Mouse (Mus musculus) MEL (cell line): ENCODE measurements at regions not wholly inside any gene's neighbourhood (a gene's known extent, or its start where the extent isn't known, plus 50 kb on each side); places are given as distances from the start of the nearest gene placed in this dataset.

Experiments
- GATA1 ChIP-seq: IDR thresholded peaks from 2 replicates; pipeline ENCODE4 v1.6.1; 2011; ENCODE audit warnings: low read depth, low read length, improper control_type of control experiment
- MAX ChIP-seq: IDR thresholded peaks from 2 replicates; pipeline ENCODE4 v1.6.1; 2011; ENCODE audit warnings: low read length, improper control_type of control experiment
- MAZ ChIP-seq: IDR thresholded peaks from 2 replicates; pipeline ENCODE4 v1.6.1; 2012; ENCODE audit warnings: low read depth, mild to moderate bottlenecking, inconsistent platforms, low read length, improper control_type of control experiment

- TF ChIP-seq GATA1 (no peak), MAZ (no peak), MAX (no peak)
Observed at GRCm38 (mm10) chr19:56162156-56162555, 124.8 kb upstream of the Habp2 start.
